Mouse (Mus musculus) ES-Bruce4 (cell line): Measurements from ENCODE around the gene Phactr4.

Experiments used
- CTCF ChIP-seq: IDR thresholded peaks from one replicate; pipeline ENCODE4 v1.8.1; 2011; ENCODE audit warnings: low read depth, low read length
- EP300 ChIP-seq: IDR thresholded peaks from 2 replicates; pipeline ENCODE4 v1.6.1; 2011; ENCODE audit warnings: low read depth, low read length; ENCODE audit not compliant: insufficient read depth

GRCm38 (mm10) chr4:132306004-132306403, 116.3 kb downstream of the Phactr4 start:
- TF ChIP-seq CTCF: no peak
- no peak for TF ChIP-seq EP300
